Mouse (Mus musculus) T-cell, adult 66 days (primary cell): ENCODE measurements around the gene Reg3d. TPM values are rescaled to one million over a fixed set of nuclear protein-coding genes. Genes with fewer than 3 reads are reported as not detected.

Experiments used
- total RNA-seq, 2 experiments: library from RNA; stranded (reverse); gene quantifications; 3 replicates in 1 of 2; 4 replicates in 1 of 2; pipeline ENCODE4 v1.2.4; 2023

Gene Reg3d
- total RNA-seq: not detected

GRCm38 (mm10) chr6:78378765-78379164 is at the start of gene Reg3d:
Reg3d (minus strand) TSS chr6:78378865.

DNA sequence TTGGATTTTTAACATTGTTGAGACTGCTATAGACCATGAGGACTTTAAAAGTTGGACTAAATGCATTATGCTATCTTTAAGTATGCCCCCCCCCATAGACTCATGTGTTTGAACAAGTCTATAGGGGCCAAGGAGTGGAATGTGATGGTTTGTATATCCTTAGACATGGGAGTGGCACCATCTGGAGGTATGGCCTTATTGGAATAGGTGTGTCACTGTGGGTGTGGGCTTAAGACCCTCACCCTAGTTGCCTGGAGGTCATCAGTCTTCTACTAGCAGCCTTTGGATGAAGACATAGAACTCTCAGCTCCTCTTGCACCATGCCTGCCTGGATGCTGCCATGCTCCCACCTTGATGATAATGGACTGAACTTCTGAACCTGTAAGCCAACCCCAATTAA is 43.7 kb upstream of the Reg3d start, which contains the start of gene Reg1:
Gene Reg1 (plus strand): TSS at position 301 of the 400 bp plus-strand sequence.

DNA sequence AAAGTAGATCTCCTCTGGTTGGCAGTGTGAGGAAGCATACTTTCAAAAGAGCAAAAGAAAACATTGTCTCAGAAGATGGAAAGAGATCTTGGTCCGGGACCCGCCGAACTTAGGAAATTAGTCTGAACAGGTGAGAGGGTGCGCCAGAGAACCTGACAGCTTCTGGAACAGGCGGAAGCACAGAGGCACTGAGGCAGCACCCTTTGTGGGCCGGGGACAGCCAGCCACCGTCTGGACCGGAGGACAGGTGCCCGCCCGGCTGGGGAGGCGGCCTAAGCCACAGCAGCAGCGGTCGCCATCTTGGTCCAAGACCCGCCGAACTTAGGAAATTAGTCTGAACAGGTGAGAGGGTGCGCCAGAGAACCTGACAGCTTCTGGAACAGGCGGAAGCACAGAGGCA is 16.7 kb upstream of the Reg3d start, which contains the start of gene Reg2:
Gene Reg2 (plus strand): TSS at position 301 of the 400 bp plus-strand sequence.

GRCm38 (mm10) chr6:78380409-78380808 is 1.7 kb upstream of the Reg3d start, which contains the start of gene Reg3a:
Reg3a (plus strand) TSS chr6:78380709.

GRCm38 (mm10) chr6:78370357-78370756 is 8.3 kb downstream of the Reg3d start, which contains the start of gene Reg3b:
Reg3b (plus strand) TSS chr6:78370657.

Other genes starting within 250 kb of the Reg3d start
- not detected for gene Reg3b, start 8.2 kb downstream of the Reg3d start, total RNA-seq
- not detected for gene Reg3a, start 1.8 kb upstream of the Reg3d start, total RNA-seq
- gene Reg2, start 16.8 kb upstream of the Reg3d start, total RNA-seq: not detected
- not detected for gene Reg1, start 43.8 kb upstream of the Reg3d start, total RNA-seq
- gene Reg3g, start 90.0 kb upstream of the Reg3d start, total RNA-seq: not detected